Comparison of ENCODE assay signal across 8 mouse cellular contexts in genomic region chr12:69241771-69242431, GRCm38 (mm10). TPM values are rescaled to one million over a fixed set of nuclear protein-coding genes. Genes with fewer than 3 reads are reported as not detected.
DNase-seq lines count a peak whose midpoint lies in the region; ATAC-seq and TF ChIP-seq lines count a peak whose summit lies in the region.

No protein-coding gene starts in this region.

- peak overlapping the region; percentile 75; the same call in 1 of the 2 replicates for H3K27ac ChIP-seq in bone marrow, adult 2 months (ENCODE audit: control insufficient read depth, insufficient read depth, low read depth, low read length, poor library complexity)
- peak overlapping the region; percentile 6 for H3K27ac ChIP-seq in embryonic fibroblast, embryonic 13.5 days (ENCODE audit: insufficient read depth, low read length)
- peak overlapping the region; percentile 97 for H3K27ac ChIP-seq in heart, embryonic 10.5 days
- H3K27ac ChIP-seq in kidney, embryonic 15.5 days: peak overlapping the region; percentile 88
- no peak overlapping the region for H3K27ac ChIP-seq in liver, adult 2 months (replicated peaks; ENCODE audit: insufficient read depth, low read depth, low read length)

- WGBS in bone marrow, adult 2 months: under 1% methylated on average over 64 of the region's 64 CpGs
- WGBS in heart, embryonic 10.5 days: under 1% methylated on average over 61 of the region's 64 CpGs
- under 1% methylated on average over 63 of the region's 64 CpGs for WGBS in kidney, embryonic 15.5 days
- 1% methylated on average over 64 of the region's 64 CpGs for WGBS in liver, adult 2 months

- peak overlapping the region; percentile 84 for H3K4me2 ChIP-seq in kidney, embryonic 15.5 days

- TF ChIP-seq CTCF in bone marrow, adult 2 months (IDR thresholded peaks at IDR 0.05; ENCODE audit: control insufficient read depth, insufficient read depth, low read length): no peak
- TF ChIP-seq CTCF in embryonic fibroblast, embryonic 13.5 days (IDR thresholded peaks at IDR 0.05; ENCODE audit: borderline replicate concordance, insufficient read depth, low read length): no peak
- no peak for TF ChIP-seq CTCF in liver, adult 2 months (IDR thresholded peaks at IDR 0.05; ENCODE audit: low read depth, low read length)

- peak overlapping the region; percentile 86 for H3K9ac ChIP-seq in kidney, embryonic 15.5 days
- peak overlapping the region; percentile 62 for H3K9ac ChIP-seq in liver, adult 2 months (ENCODE audit: low read depth, low read length)

- peak; percentile 95 for ATAC-seq in kidney, embryonic 15.5 days (replicated peaks; ENCODE audit: low FRiP score)
- peak; percentile 43 for ATAC-seq in monocyte, adult 5-6 weeks (replicated peaks; ENCODE audit: insufficient number of reproducible peaks, low FRiP score, low TSS enrichment, poor library complexity, severe bottlenecking)

- H3K36me3 ChIP-seq in heart, embryonic 10.5 days: no peaks in the 10 kb centered on the region
- no peaks in the 10 kb centered on the region for H3K36me3 ChIP-seq in kidney, embryonic 15.5 days
- H3K36me3 ChIP-seq in liver, adult 2 months (ENCODE audit: control insufficient read depth, insufficient read depth, low read length): no peaks in the 10 kb centered on the region

- no peaks in the 10 kb centered on the region; the same call in 1 of the 2 replicates for H3K4me1 ChIP-seq in bone marrow, adult 2 months (ENCODE audit: control insufficient read depth, insufficient read depth, low read length)
- no peaks in the 10 kb centered on the region; the same call in none of the 2 replicates for H3K4me1 ChIP-seq in embryonic fibroblast, embryonic 13.5 days (ENCODE audit: control insufficient read depth, insufficient read depth, low read length)
- 0 out of 2 replicates have a peak, but pooled peaks cover 7% of the 10 kb centered on the region for H3K4me1 ChIP-seq in heart, embryonic 10.5 days
- peaks cover 9% of the 10 kb centered on the region for H3K4me1 ChIP-seq in kidney, embryonic 15.5 days
- H3K4me1 ChIP-seq in liver, adult 2 months (ENCODE audit: control insufficient read depth, insufficient read depth, low read length): no peaks in the 10 kb centered on the region

- DNase-seq in 3T3-L1 (ENCODE audit: low read depth, low spot score): peak; percentile 42
- DNase-seq in heart, embryonic 10.5 days (ENCODE audit: low spot score): peak; percentile 86
- no peak for DNase-seq in liver, adult 2 months (ENCODE audit: extremely low read depth, low read depth, low spot score)
- DNase-seq in spleen, postnatal 4 days (ENCODE audit: low spot score in 2 of 2): peak; percentile 57 to 83

- H3K27me3 ChIP-seq in heart, embryonic 10.5 days (ENCODE audit: insufficient read depth, poor library complexity, severe bottlenecking): no peaks in the 10 kb centered on the region
- H3K27me3 ChIP-seq in kidney, embryonic 15.5 days: no peaks in the 10 kb centered on the region
- no peaks in the 10 kb centered on the region for H3K27me3 ChIP-seq in liver, adult 2 months (ENCODE audit: control insufficient read depth, insufficient read depth, low read length)

- H3K4me3 ChIP-seq in bone marrow, adult 2 months (replicated peaks; ENCODE audit: control insufficient read depth, low read depth, low read length): peak overlapping the region; percentile 79
- H3K4me3 ChIP-seq in embryonic fibroblast, embryonic 13.5 days (ENCODE audit: insufficient read depth, low read length): peak overlapping the region; percentile 69
- peak overlapping the region; percentile 89 for H3K4me3 ChIP-seq in heart, embryonic 10.5 days
- peak overlapping the region; percentile 82 for H3K4me3 ChIP-seq in kidney, embryonic 15.5 days (replicated peaks)
- peak overlapping the region; percentile 60 for H3K4me3 ChIP-seq in liver, adult 2 months (ENCODE audit: insufficient read depth, low read depth, low read length)

- no peaks in the 10 kb centered on the region for H3K79me2 ChIP-seq in liver, adult 2 months (ENCODE audit: control insufficient read depth, insufficient read depth, low read length)

- peak; percentile 85; the same call in 1 of the 2 replicates for TF ChIP-seq POLR2A in bone marrow, adult 2 months (IDR thresholded peaks at IDR 0.05; ENCODE audit: borderline replicate concordance, control insufficient read depth, low read depth, low read length)
- TF ChIP-seq POLR2A in embryonic fibroblast, embryonic 13.5 days (IDR thresholded peaks at IDR 0.05; ENCODE audit: low read depth, low read length): peak; percentile 97
- peak; percentile 68; the same call in 1 of the 2 replicates for TF ChIP-seq POLR2A in liver, adult 2 months (IDR thresholded peaks at IDR 0.05; ENCODE audit: extremely low read depth, insufficient read depth, low read length)

- no peaks in the 10 kb centered on the region for H3K9me3 ChIP-seq in heart, embryonic 10.5 days
- no peaks in the 10 kb centered on the region for H3K9me3 ChIP-seq in kidney, embryonic 15.5 days (replicated peaks)

RNA-seq across cellular contexts. Expression of gene Klhdc1, which starts 0.9 kb away (rescaled TPM):
- 1.9 TPM in 1 of 2 replicates, not detected in the other for polyA plus RNA-seq in bone marrow, adult 2 months (2011; ENCODE audit: insufficient read depth, insufficient read length, low replicate concordance, missing spikeins)
- 5.9 and 6.7 TPM in 2 replicates for polyA plus RNA-seq in embryonic fibroblast, embryonic 13.5 days (2011; ENCODE audit: insufficient read length, low read depth, missing spikeins)
- 3.5 and 7.3 TPM in 2 replicates for polyA plus RNA-seq in heart, embryonic 10.5 days (2016; fragmentation: Nextera tagmentation; extraction: Ambion mirVana)
- polyA plus RNA-seq in kidney, embryonic 15.5 days (2015; fragmentation: Nextera tagmentation; extraction: Ambion mirVana): 4.8 and 7.5 TPM in 2 replicates
- total RNA-seq in liver, adult 2 months (2014; rRNA removed): 0.46 and 0.67 TPM in 2 replicates
- polyA plus RNA-seq in liver, adult 2 months (2012; rRNA removed): 0.07 and 0.10 TPM in 2 replicates
- total RNA-seq in monocyte, adult 5-6 weeks (2017): 6.5 to 8.6 TPM (median 6.7 TPM) in 3 replicates

RNA-seq across cellular contexts. Expression of gene Pole2, which starts 13.9 kb away (rescaled TPM):
- polyA plus RNA-seq in bone marrow, adult 2 months (2011; ENCODE audit: insufficient read depth, insufficient read length, low replicate concordance, missing spikeins): 9.1 and 16.1 TPM in 2 replicates
- polyA plus RNA-seq in embryonic fibroblast, embryonic 13.5 days (2011; ENCODE audit: insufficient read length, low read depth, missing spikeins): 10.0 and 11.9 TPM in 2 replicates
- 20.9 and 28.7 TPM in 2 replicates for polyA plus RNA-seq in heart, embryonic 10.5 days (2016; fragmentation: Nextera tagmentation; extraction: Ambion mirVana)
- 28.9 and 30.6 TPM in 2 replicates for polyA plus RNA-seq in kidney, embryonic 15.5 days (2015; fragmentation: Nextera tagmentation; extraction: Ambion mirVana)
- 0.74 and 1.8 TPM in 2 replicates for total RNA-seq in liver, adult 2 months (2014; rRNA removed)
- polyA plus RNA-seq in liver, adult 2 months (2012; rRNA removed): 0.24 and 0.36 TPM in 2 replicates
- 8.3 to 9.7 TPM (median 9.3 TPM) in 3 replicates for total RNA-seq in monocyte, adult 5-6 weeks (2017)

RNA-seq across cellular contexts. Expression of gene Gm49384, which starts 37.8 kb away (rescaled TPM):
- 22.6 and 26.6 TPM in 2 replicates for polyA plus RNA-seq in bone marrow, adult 2 months (2011; ENCODE audit: insufficient read depth, insufficient read length, low replicate concordance, missing spikeins)
- 10.8 and 12.2 TPM in 2 replicates for polyA plus RNA-seq in embryonic fibroblast, embryonic 13.5 days (2011; ENCODE audit: insufficient read length, low read depth, missing spikeins)
- polyA plus RNA-seq in heart, embryonic 10.5 days (2016; fragmentation: Nextera tagmentation; extraction: Ambion mirVana): 24.3 and 29.5 TPM in 2 replicates
- polyA plus RNA-seq in kidney, embryonic 15.5 days (2015; fragmentation: Nextera tagmentation; extraction: Ambion mirVana): 27.3 and 27.4 TPM in 2 replicates
- total RNA-seq in liver, adult 2 months (2014; rRNA removed): 0.92 and 1.5 TPM in 2 replicates
- 0.87 TPM in 1 of 2 replicates, not detected in the other for polyA plus RNA-seq in liver, adult 2 months (2012; rRNA removed)
- 2.1 to 14.9 TPM (median 6.3 TPM) in 3 replicates for total RNA-seq in monocyte, adult 5-6 weeks (2017)

RNA-seq across cellular contexts. Expression of gene Dnaaf2, which starts 43.7 kb away (rescaled TPM):
- polyA plus RNA-seq in bone marrow, adult 2 months (2011; ENCODE audit: insufficient read depth, insufficient read length, low replicate concordance, missing spikeins): 2.1 and 3.1 TPM in 2 replicates
- polyA plus RNA-seq in embryonic fibroblast, embryonic 13.5 days (2011; ENCODE audit: insufficient read length, low read depth, missing spikeins): 1.9 and 2.8 TPM in 2 replicates
- 9.3 and 13.0 TPM in 2 replicates for polyA plus RNA-seq in heart, embryonic 10.5 days (2016; fragmentation: Nextera tagmentation; extraction: Ambion mirVana)
- 9.5 and 11.2 TPM in 2 replicates for polyA plus RNA-seq in kidney, embryonic 15.5 days (2015; fragmentation: Nextera tagmentation; extraction: Ambion mirVana)
- 0.74 and 1.0 TPM in 2 replicates for total RNA-seq in liver, adult 2 months (2014; rRNA removed)
- polyA plus RNA-seq in liver, adult 2 months (2012; rRNA removed): 0.64 and 1.1 TPM in 2 replicates
- total RNA-seq in monocyte, adult 5-6 weeks (2017): 1.3 to 3.4 TPM (median 1.7 TPM) in 3 replicates

RNA-seq across cellular contexts. Expression of gene Gm49383, which starts 45.0 kb away (rescaled TPM):
- 3.0 TPM in 1 of 2 replicates, not detected in the other for polyA plus RNA-seq in bone marrow, adult 2 months (2011; ENCODE audit: insufficient read depth, insufficient read length, low replicate concordance, missing spikeins)
- polyA plus RNA-seq in embryonic fibroblast, embryonic 13.5 days (2011; ENCODE audit: insufficient read length, low read depth, missing spikeins): 3.7 and 4.4 TPM in 2 replicates
- polyA plus RNA-seq in heart, embryonic 10.5 days (2016; fragmentation: Nextera tagmentation; extraction: Ambion mirVana): 27.3 and 35.2 TPM in 2 replicates
- polyA plus RNA-seq in kidney, embryonic 15.5 days (2015; fragmentation: Nextera tagmentation; extraction: Ambion mirVana): 33.1 and 33.6 TPM in 2 replicates
- 2.4 and 3.3 TPM in 2 replicates for total RNA-seq in liver, adult 2 months (2014; rRNA removed)
- 1.1 and 1.8 TPM in 2 replicates for polyA plus RNA-seq in liver, adult 2 months (2012; rRNA removed)
- total RNA-seq in monocyte, adult 5-6 weeks (2017): 9.2 to 15.1 TPM (median 9.6 TPM) in 3 replicates
